Mouse (Mus musculus): Measurements from ENCODE around the gene Dclk3. TPM values are rescaled to one million over a fixed set of nuclear protein-coding genes. Genes with fewer than 3 reads are reported as not detected.

Gene Dclk3
- total RNA-seq (2022), result under 1 TPM; 0.12 to 0.44 (median 0.36) TPM

DNA sequence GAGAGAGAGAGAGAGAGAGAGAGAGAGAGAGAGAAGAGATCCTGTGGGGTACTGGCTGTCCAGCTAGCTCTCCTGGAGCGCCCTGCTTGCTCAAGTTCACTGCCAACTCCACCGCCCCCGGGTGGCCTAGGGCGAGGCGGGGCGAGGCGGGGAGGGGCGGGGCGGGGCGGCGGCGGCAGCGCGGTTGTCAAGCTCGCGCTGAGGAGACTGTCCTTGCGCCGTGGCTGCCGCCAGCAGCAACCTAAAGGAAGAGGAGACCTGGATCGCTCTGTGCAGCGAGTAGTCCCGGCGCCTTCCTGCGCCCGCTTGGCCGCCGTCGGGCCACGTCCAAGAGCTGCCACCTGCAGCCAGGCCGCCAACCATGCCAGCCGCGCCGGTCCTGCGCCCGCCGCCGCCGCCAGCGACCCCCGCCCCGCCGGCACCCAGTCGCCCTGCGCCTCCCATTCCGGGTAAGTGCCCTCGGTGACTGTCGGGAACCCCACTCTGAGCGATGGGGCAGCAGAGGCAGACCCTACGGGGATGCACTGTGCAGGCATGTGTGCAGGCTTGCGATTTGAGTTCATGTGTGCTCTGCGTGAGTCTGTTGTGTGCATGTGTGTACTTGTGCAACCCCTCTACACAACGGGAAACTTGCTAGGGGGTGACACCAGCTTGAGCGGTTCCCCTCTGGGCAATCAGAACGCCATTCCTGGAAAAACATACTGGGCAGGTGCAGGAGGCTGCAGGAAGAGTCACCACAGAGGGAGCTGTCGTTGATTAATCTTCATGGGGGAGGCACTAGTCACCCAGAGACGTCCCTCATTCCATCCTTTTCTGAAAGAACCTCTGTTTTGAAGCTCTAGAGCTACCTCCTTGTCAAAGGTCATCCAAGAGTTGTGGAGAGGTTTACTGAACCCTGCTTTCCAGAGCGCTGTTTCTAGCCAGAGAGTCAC is at the start of gene Dclk3:
Gene Dclk3 (plus strand): TSS at position 178 of the 932 bp plus-strand sequence.
- no peak for DNase-seq (ENCODE audit: low spot score in 2 of 2)

DNA sequence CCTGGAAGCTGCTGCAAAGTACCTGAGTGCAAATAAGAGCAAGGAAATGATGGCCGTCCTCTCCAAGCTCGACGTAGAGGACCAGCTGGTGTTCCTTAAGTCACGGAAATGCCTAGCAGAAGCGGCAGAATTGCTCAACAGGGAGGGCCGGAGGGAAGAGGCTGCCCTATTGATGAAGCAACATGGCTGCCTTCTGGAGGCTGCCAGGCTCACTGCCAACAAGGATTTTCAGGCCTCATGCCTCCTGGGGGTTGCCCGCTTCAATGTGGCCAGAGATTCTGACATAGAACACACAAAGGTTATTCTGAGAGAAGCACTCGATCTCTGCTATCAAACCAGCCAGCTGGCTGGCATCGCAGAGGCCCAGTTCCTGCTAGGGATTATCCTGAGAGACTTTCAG is 48.9 kb upstream of the Dclk3 start:
- DNase-seq (ENCODE audit: low spot score in 2 of 2), result no peak

DNA sequence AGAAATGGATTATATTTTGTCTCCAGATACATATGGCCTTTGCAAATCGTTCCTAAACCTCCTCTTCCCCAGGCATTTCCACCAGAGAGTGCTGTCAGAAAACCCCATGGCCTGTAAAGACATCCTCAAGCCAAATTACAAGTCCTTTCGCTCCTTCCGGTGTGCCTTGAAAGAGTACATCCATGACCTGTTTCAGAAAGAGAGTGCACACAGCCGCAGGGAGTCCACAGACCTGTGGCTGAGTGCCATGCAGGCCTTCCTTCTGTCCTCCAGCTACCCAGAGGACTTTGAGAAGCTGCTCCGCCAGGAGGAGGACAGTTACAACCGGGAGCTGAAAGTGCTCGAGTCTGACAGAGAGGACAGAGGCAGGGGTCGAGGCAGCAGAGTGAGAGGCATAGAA is 47.8 kb upstream of the Dclk3 start:
- no peak for DNase-seq (ENCODE audit: low spot score in 2 of 2)

DNA sequence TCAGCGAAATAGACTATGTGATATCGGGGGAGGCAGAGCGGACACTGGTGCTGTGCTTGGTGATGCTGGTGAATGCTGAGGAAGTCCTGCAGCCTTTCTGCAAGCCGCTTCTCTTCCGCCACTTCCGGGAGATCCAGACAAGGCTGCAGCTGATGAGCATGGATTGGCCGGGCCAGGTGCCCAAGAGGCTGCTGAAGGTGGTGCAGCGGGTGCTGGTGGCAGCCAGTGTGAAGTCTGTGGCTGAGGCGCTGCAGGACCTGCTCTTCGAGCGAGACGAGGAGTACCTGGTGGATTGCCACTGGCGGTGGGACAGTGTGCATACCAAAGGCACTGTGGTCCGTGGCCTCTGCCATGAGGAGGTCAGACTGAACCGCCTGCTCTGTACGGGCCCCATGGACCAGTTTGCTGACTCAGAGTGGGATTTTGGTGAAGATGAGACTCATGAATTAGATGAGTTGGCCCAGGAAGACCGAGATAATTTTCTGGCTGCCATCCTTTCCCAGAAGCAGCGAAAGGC is 46.9 kb upstream of the Dclk3 start:
- no peak for DNase-seq (ENCODE audit: low spot score in 2 of 2)

DNA sequence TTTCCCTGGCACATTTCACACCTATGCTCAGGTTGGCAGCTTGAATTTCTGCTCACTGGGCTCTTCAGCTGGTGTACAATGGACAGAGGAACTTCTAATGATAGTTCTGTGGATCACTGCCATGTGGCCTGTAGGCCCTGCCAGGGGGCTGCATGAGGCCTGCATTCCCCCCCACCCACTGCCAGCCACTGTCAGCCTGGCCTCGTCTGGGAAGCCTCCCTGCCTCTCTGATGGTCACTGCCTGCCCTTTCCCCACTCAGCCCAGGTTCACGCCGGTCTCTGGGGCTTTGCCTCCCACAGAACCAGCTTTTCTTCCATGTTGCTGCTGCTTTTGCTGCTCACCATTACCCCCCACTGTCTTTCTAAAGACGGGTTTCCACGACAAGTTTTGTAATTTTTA is 43.6 kb upstream of the Dclk3 start:
- no peak for DNase-seq (ENCODE audit: low spot score in 2 of 2)

DNA sequence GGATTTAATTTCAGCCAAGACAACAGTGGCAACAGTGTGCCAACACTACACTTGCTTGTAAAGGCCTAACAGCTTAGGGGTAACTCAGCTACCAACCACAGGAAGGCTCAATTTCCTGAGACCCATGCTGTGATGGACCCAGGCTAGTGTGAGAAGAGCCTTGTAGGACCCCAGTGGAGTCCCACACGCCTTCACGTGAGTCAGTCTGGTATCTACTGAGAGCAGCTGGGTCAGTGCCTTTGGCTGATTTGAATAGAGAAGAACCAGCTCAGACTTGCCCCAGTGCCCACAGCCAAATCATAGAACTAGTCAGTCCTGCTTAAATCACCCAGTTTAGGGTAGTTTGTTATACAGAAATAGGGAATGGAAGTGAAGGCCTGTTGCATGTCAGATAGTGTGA is 40.8 kb upstream of the Dclk3 start:
- DNase-seq (ENCODE audit: low spot score in 2 of 2), result no peak

DNA sequence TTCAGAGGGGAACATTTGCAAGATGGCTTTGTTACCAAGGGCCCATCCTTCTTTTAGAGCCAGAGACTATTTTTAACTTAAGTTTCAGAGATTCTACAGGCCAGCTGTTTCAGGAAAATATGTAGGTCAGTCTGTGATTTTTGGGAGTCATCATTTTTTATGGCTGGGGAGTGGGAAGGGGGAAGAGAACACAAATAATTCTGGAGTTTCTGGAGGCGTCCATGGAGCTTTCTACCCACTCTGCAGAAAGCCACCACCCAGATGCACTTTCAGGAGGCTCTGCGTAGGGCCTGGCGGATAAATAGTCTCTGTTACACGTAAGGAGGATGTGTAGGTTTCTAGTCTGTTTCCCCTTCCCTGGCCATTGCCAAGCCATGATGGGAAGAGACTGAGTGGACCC is 38.8 kb upstream of the Dclk3 start:
- no peak for DNase-seq (ENCODE audit: low spot score in 2 of 2)

DNA sequence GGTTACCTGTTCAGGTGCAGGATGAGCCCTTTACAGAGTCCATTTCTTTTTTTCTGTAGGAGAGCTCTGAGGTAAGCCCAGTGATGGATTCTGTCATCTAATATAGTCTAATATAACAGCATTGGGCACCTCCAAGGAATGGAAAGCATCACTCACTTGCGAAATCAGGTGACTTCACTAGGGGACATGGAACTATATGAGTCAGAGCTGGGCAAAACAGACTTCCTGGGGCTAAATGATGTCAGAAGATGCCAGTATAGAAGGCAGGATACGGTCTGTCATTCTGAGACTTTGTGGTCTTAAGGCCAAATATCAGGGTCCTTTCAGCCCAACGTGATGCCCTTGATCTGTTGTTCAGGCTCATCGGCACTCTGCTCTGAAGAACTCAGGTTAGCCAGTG is 35.7 kb upstream of the Dclk3 start:
- DNase-seq (ENCODE audit: low spot score in 2 of 2), result no peak

DNA sequence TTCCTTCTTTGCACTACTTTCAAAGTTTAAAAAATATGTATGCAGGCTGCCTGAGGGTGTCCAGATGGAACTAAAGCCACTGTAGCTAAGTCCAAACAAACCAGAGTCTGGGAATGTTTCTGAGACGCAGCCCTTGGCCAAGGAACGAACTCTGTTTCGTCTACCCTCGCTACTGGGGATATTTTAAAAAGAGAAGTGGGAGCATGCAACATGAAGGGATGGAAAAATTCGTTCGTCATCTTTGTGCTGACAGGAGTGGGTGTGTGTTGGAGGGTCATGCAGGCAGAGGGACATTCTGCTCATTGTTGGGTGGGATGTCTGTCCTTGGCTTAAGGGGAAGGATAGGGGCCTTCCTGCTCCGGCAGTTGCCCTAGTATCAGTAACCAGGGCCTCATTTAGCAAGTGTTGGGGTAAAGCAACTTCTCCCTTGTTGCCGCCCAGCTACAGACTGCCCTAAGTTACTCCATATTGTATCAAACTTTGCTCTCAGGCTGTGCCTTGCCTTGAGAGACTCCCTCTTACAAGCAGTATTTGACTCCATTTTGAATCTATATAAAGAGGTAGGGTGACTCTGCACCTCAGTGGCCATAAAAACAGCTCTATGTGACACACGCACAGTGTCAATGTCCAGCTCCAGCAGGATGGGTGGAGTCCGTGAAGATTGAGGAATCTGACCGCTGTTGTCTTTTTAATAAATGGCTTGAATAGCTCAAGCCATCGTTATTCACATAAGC is 34.4 kb upstream of the Dclk3 start:
- no peak for DNase-seq (ENCODE audit: low spot score in 2 of 2)

DNA sequence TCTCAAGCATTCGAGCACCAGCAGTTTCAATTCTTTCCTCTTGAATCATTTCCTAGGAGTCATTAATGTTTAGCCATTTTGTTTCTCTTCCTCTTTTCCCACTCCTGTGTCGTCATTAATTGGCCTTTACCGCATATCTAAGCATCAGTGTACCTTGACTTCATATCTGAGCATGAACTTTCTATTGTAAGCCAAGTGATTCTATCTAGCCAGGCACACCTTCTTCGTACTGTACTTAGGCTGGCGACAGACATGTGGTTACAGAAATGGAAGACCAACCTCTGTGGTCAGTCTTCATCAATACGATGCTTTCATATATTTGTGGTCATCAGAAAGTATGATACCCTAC is 33.8 kb upstream of the Dclk3 start:
- DNase-seq (ENCODE audit: low spot score in 2 of 2), result no peak

DNA sequence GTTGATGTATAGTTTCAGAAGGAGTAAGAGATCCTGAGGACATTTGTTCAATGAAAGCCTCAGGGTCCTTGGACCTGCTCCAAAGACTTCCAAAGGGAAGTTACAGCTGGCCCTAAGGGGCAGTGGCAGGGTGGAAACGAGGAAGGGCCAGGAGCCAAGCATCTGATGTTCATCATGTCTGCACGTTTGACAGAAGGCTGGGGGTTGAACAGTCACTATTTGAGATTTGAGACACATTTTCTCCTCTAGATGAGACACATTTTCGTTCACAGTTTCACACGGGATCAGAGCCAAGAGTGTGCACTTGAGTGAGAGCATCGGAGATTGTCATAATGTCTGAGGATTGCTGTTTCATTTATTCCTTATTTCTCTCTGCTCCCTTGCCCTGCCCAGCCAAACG is 30.9 kb upstream of the Dclk3 start:
- DNase-seq (ENCODE audit: low spot score in 2 of 2), result no peak

DNA sequence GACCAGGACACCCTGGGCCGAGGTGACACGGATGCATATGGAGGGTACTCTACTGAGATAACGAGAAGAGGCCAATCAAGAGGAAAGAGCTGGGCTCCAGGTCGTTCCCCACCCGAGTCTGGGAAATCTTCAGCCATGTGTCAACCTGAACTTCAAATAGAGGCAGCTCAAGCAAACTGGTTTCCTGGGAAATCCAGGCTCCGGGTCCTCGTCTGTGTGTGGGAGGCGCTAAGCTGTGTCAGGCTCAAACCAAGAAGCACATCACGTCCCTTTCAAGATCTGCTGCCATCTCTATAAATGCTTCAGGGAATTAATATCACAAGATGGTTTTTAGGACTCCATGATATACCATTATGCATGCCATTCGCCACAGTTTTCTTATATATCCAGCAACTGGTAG is 30.5 kb upstream of the Dclk3 start:
- DNase-seq (ENCODE audit: low spot score in 2 of 2), result no peak

DNA sequence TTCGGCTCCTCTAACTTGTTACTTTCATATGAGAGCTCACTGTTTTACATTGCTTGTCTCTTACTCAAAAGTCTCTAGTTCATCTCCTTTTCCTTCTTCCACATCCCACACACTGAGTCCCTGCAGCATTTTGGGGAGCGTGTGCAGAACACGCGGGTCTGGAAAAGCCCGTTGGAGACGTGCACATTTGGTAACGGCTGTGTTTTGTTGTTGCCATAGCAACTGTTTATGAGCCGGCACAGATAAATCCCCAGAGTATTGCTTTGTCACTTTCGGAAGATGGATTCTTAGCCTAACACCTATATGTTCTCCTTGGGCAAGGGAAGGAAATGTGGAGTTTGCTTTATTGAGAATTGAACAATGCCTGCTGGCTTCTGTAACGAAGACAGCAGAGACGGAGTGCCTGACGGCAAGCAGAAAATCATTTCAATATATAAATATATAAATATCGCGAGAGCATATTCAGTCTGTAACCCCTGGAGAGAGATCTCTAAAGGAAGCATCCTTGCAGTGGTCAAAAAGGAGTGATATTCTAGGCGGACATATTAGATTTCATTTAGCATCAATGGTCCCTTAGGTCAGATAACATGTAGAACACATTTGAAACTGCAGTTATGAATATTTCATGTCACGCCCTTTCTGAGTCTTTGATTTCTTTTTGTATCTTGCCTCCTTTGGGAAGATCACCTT is 26.3 kb upstream of the Dclk3 start:
- DNase-seq (ENCODE audit: low spot score in 2 of 2), result no peak

DNA sequence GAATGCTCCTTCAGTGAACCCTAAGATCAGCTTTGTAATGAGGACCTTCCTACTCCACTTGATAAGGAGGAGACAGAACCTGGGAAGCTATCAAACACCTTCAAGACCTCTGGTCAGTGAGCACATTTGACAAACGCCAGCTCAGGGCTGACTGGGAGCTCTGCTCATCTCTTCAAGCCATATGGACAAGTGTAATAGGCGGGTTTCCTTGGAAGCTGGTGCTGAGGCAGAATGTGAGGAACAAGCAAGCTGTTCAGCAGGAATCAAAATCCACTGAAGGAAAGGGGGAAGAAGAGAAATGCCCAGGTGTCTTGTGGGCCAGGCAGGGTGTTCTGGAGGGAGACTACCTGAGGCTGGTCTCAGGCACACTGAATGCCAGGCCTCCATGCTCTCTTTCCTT is 17.0 kb upstream of the Dclk3 start:
- DNase-seq (ENCODE audit: low spot score in 2 of 2), result no peak

DNA sequence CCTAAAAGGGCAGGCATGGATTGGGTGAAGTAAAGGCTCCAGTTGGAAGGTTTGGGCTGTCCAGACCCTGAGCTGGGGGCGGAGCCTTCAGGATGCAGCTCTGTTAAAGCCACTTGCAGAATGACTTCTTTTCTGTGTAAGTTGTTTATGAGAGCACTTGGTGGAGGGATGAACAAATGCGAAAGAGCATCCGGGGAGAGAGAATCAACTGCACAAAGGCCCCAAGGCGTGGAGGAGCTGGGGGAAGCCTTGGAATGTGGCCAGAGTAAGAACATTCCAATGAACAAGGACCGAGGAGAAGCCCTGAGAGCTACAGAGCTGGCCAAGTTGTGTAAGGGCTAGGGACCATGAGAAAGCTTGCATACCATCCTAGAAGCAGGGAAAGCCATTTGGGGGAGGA is 16.3 kb upstream of the Dclk3 start:
- DNase-seq (ENCODE audit: low spot score in 2 of 2), result no peak

DNA sequence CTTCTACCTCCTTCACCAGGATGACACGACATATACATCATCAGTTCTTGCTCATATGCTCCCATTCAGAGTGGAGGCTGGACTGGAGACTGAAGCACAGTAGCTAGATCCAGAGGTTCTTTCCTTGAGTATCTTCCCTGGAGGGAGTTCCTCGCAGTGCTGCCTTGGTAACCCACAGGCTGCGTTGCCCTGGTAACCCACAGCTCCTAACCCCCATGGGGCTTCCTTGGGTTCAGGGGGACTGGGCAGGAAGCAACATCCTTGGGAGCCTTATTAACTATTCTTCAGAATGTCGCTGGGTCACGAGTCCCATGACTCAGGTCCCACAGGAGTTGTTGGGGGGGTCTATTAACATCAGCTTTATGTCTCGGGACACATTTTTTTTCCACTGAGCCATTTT is 13.8 kb upstream of the Dclk3 start:
- peak in 1 of 2 experiments; percentile 21 for DNase-seq (ENCODE audit: low spot score in 2 of 2)

DNA sequence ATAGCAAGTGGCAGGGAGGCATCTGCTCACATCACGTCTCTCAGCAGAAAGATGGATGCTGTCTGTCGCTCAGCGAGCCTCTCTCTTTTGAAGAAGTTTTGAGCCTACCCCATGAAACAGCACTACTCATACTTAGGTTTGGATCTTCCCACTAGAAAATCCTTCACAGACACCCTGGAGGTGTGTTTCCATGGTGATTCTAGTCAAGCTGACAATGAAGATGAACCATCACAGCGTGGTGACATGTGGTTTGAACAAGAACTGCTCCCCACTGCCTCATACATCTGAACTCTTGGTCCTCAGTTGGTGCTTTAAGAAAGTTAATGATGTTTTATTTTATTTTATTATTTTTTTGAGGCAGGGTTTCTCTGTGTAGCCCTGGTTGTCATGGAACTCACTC is 12.9 kb upstream of the Dclk3 start:
- DNase-seq (ENCODE audit: low spot score in 2 of 2), result no peak

DNA sequence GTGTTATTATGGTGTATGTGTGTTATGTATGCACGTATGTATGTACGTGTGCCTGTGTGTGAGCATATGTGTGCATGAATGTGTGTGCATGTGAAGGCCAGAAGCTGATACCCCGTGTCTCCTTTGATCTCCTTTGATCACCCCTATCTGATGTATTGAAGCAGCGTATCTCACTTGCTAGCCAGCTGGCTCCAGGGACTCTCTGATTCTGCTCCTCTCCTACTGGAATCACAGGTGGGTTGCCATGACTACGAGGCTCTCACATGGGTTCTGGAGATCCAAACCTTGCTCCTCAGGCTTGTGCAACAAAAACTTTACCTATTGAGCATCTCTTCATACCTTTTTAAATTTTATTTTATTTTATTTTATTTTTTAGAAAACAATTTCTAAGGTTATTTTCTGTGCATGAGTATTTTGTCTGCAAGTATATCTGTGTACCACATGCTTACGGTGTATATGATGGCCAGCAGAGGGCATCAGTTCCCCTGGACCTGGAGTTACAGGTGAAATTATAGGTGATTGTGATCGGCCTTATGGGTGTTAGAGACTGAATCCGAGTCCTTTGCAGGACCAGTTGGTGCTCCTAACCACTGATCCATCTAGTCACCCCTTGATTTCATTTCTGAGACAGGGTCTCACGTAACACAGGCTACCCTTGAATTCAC is 10.9 kb upstream of the Dclk3 start:
- no peak for DNase-seq (ENCODE audit: low spot score in 2 of 2)

DNA sequence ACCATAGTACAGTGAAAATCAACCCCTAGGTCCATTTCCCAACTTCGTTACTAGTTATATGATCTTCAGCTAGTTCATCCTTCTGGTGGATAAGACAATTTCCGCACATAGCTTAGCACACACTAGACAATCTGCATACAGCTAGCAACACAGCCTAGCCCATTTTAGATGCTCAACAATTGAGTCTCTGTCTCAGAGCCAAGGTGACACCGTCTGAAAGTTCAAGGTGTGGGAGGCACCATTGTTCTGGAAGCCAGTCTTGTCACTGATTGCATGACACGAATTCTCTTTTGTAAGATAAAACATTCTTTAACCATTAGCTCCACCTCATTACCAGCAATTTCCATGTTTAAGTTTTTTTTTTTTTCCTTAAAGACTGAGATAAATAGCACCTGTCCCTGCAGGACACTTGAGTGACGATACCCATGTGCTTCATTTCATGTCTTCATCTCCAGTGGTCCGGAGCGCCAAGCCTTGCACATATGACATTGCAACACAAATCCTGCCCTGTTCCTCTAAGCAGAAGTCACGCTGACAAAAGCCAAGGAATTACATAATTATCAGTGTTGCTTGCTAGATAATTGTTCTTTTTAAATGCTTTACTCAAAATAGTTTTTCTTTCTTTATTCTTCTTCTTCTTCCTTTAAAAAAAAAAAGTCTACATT is 10.1 kb upstream of the Dclk3 start:
- no peak for DNase-seq (ENCODE audit: low spot score in 2 of 2)

DNA sequence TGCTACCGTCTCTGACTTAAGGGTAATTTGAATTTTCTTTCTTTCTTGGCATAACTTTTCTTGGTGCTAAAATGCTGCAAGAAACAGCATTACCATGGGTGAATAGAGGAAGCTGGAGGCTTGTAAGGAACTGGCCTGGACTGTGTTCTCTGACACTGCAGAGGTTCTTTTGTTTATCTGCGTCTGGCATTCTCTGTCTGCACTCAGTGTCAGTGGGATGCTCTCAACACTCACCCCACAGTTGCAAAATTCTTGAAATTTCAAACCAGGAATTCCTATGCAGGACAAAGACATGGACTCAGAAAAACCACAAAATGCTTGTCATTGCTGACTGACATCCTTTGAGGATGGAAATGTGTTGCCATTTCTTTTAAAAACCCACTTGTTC is 9.5 kb upstream of the Dclk3 start:
- no peak for DNase-seq (ENCODE audit: low spot score in 2 of 2)

DNA sequence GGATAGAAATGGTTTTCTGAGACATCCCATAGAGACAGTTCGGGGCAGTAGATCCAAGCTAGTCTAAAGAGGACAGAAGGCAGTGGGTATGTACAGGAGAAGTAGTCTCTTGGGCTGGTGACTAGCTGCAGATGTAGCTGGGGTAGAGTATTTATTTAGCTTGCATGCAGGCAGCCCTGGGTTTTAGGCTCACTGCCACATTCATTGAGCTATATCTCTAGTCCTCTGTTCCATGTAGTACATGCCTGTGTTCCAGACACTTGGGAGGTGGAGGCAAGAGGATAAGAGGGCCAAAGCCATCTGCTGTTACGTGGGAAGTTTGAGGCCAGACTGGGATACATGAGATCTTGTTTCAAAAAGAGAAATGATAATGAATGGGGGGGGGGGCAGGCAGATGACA is 3.5 kb upstream of the Dclk3 start:
- DNase-seq (ENCODE audit: low spot score in 2 of 2), result no peak

Measured in gastrocnemius, adult 8-10 months (tissue).